Mouse (Mus musculus) stomach, postnatal 0 days (tissue): ENCODE data around the gene Lrrc32. TPM values are rescaled to one million over a fixed set of nuclear protein-coding genes. Genes with fewer than 3 reads are reported as not detected.
A peak's percentile ranks its signal among the peaks of the same experiment; 100 is the strongest.

Source experiments
- ATAC-seq: fragments of 200-750 bp; cut with Nextera tagmentation; 2 replicates; pipeline ENCODE4 v1.8.0; 2017; ENCODE audit not compliant: low FRiP score, low TSS enrichment
- DNase-seq: peaks from one replicate; pipeline ENCODE4 v3.0.0-alpha.2; 2016; ENCODE audit warnings: low spot score
- H3K27ac ChIP-seq: fragments of 300-500 bp; sonication (generic); replicated peaks from 2 replicates; pipeline ENCODE4 v1.5.1; 2014; ENCODE audit warnings: mild to moderate bottlenecking, control low read depth
- H3K27me3 ChIP-seq: fragments of 300-500 bp; sonication (generic); 2 replicates; pipeline ENCODE4 v1.6.1; 2014; ENCODE audit warnings: low read length; ENCODE audit not compliant: control insufficient read depth, insufficient read depth
- H3K36me3 ChIP-seq: fragments of 300-500 bp; sonication (generic); 2 replicates; pipeline ENCODE4 v1.6.1; 2014; ENCODE audit warnings: low read length, mixed read lengths; ENCODE audit not compliant: control insufficient read depth, insufficient read depth
- H3K4me1 ChIP-seq: fragments of 300-500 bp; sonication (generic); replicated peaks from 2 replicates; pipeline ENCODE4 v1.6.1; 2014; ENCODE audit warnings: antibody characterized with exemption; ENCODE audit not compliant: control insufficient read depth, insufficient read depth
- H3K4me2 ChIP-seq: fragments of 300-500 bp; sonication (generic); replicated peaks from 2 replicates; pipeline ENCODE4 v1.6.1; 2014; ENCODE audit warnings: low read depth, mild to moderate bottlenecking, control low read depth, moderate library complexity
- H3K4me3 ChIP-seq: fragments of 300-500 bp; sonication (generic); 2 replicates; pipeline ENCODE4 v1.5.1; 2014; ENCODE audit warnings: low read depth, low read length, control low read depth
- H3K9ac ChIP-seq: fragments of 300-500 bp; sonication (generic); 2 replicates; pipeline ENCODE4 v1.6.1; 2014; ENCODE audit warnings: mild to moderate bottlenecking, low read length, control low read depth, mixed read lengths
- H3K9me3 ChIP-seq: fragments of 300-500 bp; sonication (generic); 2 replicates; pipeline ENCODE4 v1.6.1; 2016; ENCODE audit warnings: low read length; ENCODE audit not compliant: control insufficient read depth
- CTCF ChIP-seq: IDR thresholded peaks from 2 replicates; pipeline ENCODE4 v1.5.1; 2016; ENCODE audit warnings: antibody characterized with exemption, low read depth, mild to moderate bottlenecking, moderate library complexity
- EP300 ChIP-seq: optimal IDR thresholded peaks from 2 replicates; pipeline ENCODE3; 2016; ENCODE audit warnings: antibody characterized with exemption
- WGBS: fragments of 180-500 bp; shearing (Covaris S2); extraction: QIAGEN DNeasy Blood & Tissue Kit; methylation state at CpG from one replicate; pipeline ENCODE4 v1.1.7; 2014; 5-methylcytosine and 5-hydroxymethylcytosine counted together
- polyA plus RNA-seq: library from polyadenylated mRNA; unstranded; fragments of >200 nt; fragmentation: Nextera tagmentation; extraction: Ambion mirVana; gene quantifications from 2 replicates; pipeline ENCODE4 v1.2.1, GENCODE M21; 2015

The Lrrc32 gene
- polyA plus RNA-seq, 1 experiment from 2014 or later: 3.6 TPM

DNA sequence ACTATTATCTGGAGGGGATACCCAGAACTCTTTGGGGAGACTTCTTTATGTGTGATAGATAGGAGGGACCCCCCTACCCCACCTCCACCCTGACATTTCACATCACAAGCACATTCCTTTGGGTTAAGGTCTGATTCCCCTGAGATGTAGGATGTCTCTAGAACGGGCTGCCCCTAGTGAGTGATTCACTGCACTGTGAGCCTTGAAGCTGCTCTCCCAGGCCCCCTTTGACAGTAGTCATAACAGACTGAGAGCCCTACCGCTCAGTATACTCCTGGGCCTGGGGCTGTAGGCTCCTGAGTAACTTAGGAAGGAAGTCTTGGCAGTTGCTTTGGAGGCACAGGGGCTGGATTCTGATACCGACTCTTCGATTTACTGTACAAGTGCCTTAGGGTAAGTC is 1.2 kb downstream of the Lrrc32 start:
- Histone ChIP-seq H3K4me2 (peak overlapping the region; percentile 71), H3K36me3 (no peaks in the 10 kb centered on the region), H3K9ac (peak overlapping the region; percentile 63), H3K27ac (no peak overlapping the region; the same call in 1 of the 2 replicates), H3K9me3 (no peaks in the 10 kb centered on the region), H3K4me1 (peaks cover 3% of the 10 kb centered on the region; the same call in 1 of the 2 replicates), H3K27me3 (peaks cover 3% of the 10 kb centered on the region; the same call in 1 of the 2 replicates), H3K4me3 (peak overlapping the region; percentile 58)
- no peak for ATAC-seq
- no peak for DNase-seq
- 46% methylated on average over 4 of the region's 4 CpGs for WGBS
- TF ChIP-seq CTCF: no peak
- no peak for TF ChIP-seq EP300

DNA sequence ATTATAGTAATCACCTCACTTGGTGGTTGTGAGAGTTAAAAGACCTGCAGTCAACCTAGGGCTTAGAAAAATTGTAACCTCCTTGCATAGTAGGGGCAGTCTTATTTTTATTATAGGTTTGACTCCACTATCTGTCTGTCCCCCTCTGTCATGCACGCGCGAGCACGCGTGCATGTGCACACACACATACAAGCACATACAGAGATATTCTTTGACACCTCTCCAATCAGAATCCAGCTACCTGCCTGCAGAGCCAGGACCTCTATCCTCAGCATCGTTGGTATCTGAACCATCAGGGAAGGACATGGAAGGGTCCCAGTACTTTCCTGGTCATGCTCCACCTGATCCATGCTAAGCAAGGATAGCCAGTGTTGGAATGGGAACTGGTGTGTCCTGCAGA is 1.8 kb downstream of the Lrrc32 start:
- Histone ChIP-seq H3K9me3 (no peaks in the 10 kb centered on the region), H3K4me3 (peak overlapping the region; percentile 58), H3K36me3 (no peaks in the 10 kb centered on the region), H3K4me2 (peak overlapping the region; percentile 71), H3K4me1 (peaks cover under 1% of the 10 kb centered on the region; the same call in 1 of the 2 replicates), H3K27ac (no peak overlapping the region), H3K27me3 (peaks cover 3% of the 10 kb centered on the region; the same call in 1 of the 2 replicates), H3K9ac (peak overlapping the region; percentile 63; the same call in 1 of the 2 replicates)
- ATAC-seq (no peak), DNase-seq (no peak)
- TF ChIP-seq EP300: no peak
- TF ChIP-seq CTCF: no peak
- 88% methylated on average over 6 of the region's 6 CpGs for WGBS

DNA sequence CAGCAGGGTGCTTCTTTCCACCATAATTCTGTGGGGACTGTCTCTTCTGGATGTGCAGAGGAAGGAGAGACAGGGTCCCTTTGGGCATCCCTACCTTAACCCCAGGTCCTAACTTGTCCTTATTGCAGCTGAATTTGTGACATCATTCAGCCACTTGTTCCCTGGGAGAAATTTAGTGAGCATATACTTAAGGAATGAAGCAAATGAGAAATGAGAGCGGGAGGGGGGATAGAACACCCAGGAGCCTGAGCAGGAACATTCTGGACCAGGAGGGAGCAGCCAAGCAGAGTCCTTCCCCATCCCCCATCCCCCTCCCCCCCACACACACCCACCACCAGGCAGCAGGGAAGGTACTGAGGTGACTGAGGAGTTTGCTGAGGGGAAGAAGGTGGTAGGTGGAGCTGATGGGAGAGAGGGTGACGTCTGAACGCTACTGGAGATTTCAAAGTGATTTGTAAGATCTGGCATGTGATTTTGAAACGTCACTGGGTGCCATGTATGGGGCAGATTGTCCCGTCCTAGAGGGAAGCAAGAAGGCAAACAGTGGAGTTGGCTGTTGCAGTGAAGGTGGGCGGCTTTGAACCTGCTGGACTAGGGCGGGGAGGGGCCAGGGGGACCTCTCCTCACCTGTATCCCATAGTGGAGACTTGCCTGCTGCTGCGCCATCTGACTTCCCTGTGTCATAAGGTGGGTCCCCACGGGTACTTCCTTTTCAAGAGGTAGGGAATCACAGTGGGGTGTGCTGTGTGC is 2.5 kb downstream of the Lrrc32 start:
- ATAC-seq (no peak), DNase-seq (no peak)
- Histone ChIP-seq H3K4me3 (0 out of 2 replicates have a peak overlapping the region, but pooled peaks have one; percentile 58), H3K4me1 (no peaks in the 10 kb centered on the region), H3K36me3 (no peaks in the 10 kb centered on the region), H3K27me3 (peaks cover 3% of the 10 kb centered on the region; the same call in 1 of the 2 replicates), H3K27ac (no peak overlapping the region), H3K4me2 (peak overlapping the region; percentile 71), H3K9me3 (no peaks in the 10 kb centered on the region), H3K9ac (no peak overlapping the region)
- TF ChIP-seq CTCF: no peak
- TF ChIP-seq EP300: no peak
- 53% methylated on average over 9 of the region's 9 CpGs for WGBS

DNA sequence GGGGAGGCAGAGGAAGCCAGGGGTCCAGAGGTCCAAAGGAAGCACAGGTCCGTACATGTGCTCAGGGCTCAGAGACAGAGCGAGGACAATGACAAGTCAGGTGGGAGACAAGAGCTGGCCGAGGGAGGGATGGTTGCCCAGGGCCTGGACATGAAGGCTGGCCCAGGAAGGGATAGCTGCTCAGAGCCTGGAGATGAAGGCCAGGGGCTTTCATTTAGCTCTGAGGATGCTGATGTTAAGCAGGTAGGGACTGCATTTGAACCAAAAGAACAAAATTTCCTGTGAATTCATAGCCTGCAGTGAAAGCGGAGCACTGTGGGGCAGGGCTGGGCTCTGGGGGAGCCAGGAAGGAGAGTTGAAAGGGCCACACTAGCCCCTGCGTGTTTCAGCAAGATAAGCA is 3.2 kb downstream of the Lrrc32 start:
- Histone ChIP-seq H3K4me2 (peak overlapping the region; percentile 71), H3K9me3 (no peaks in the 10 kb centered on the region), H3K9ac (no peak overlapping the region), H3K4me1 (no peaks in the 10 kb centered on the region), H3K27me3 (peaks cover 3% of the 10 kb centered on the region; the same call in 1 of the 2 replicates), H3K27ac (no peak overlapping the region), H3K4me3 (no peak overlapping the region), H3K36me3 (no peaks in the 10 kb centered on the region)
- ATAC-seq (no peak), DNase-seq (no peak)
- no peak for TF ChIP-seq CTCF
- TF ChIP-seq EP300: no peak
- WGBS: 68% methylated on average over 5 of the region's 5 CpGs

DNA sequence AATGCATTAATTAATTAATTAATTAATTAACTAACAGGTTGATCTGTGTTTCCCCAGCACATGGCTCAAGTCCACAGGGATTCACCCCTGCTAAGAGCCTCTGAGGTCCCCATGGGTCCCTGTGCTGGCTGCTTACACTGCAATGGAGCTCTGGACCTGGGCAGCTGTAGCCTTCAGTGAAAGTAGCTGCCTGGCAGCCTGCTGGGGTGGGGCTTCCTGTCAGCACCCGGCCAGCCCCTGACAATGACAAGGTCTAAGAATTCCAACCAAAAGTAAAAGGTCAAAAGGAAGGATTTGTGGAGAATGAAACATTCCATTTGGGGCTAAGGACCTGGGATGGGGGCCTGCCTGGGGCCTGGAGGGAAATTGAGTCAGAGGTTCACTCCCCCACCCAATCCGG is 4.2 kb downstream of the Lrrc32 start:
- Histone ChIP-seq H3K4me2 (no peak overlapping the region), H3K36me3 (no peaks in the 10 kb centered on the region), H3K4me3 (no peak overlapping the region), H3K27ac (no peak overlapping the region), H3K9ac (no peak overlapping the region), H3K4me1 (no peaks in the 10 kb centered on the region), H3K9me3 (no peaks in the 10 kb centered on the region), H3K27me3 (peaks cover 3% of the 10 kb centered on the region; the same call in 1 of the 2 replicates)
- DNase-seq (no peak), ATAC-seq (no peak)
- WGBS: 45% methylated on average over 2 of the region's 2 CpGs
- no peak for TF ChIP-seq CTCF
- no peak for TF ChIP-seq EP300

DNA sequence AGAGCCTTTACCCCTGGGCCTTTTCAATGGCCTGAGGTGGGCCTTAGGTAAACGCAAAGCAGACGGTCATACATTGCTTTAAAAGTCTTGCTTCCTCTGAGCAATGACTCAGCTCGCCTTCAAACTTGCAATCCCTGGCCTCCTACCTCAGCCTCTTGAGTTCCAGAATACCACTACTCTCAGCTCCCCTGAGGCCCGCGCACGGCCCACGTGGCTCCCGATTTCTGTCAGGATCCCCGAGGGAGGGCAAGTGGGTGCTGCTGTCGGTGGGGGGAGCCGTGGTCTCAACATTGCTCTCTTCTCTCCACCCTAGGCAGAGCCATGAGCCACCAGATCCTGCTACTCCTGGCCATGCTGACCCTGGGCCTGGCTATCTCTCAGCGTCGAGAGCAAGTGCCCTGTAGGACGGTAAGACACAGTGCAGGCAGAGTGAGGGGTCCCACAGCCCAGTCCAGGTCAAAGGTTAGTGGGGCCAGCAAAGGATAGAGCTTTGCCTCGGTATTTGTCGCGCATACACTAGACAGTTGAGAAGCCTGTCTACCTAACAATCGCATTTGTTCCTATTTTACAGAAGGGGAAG is 4.9 kb downstream of the Lrrc32 start:
- Histone ChIP-seq H3K27me3 (peaks cover 3% of the 10 kb centered on the region; the same call in 1 of the 2 replicates), H3K27ac (no peak overlapping the region), H3K36me3 (no peaks in the 10 kb centered on the region; the same call in 1 of the 2 replicates), H3K4me2 (no peak overlapping the region; the same call in 1 of the 2 replicates), H3K4me3 (no peak overlapping the region), H3K9ac (no peak overlapping the region), H3K9me3 (no peaks in the 10 kb centered on the region), H3K4me1 (no peaks in the 10 kb centered on the region)
- no peak for TF ChIP-seq EP300
- TF ChIP-seq CTCF: no peak
- DNase-seq (no peak), ATAC-seq (no peak)
- 59% methylated on average over 18 of the region's 18 CpGs for WGBS
